Mouse (Mus musculus): ENCODE results near the gene Tgoln1. TPM values are rescaled to one million over a fixed set of nuclear protein-coding genes. Genes with fewer than 3 reads are reported as not detected.

The Tgoln1 gene
- total and polyA plus RNA-seq, 2 experiments from 2014 or later: 34.2 to 39.2 TPM

DNA sequence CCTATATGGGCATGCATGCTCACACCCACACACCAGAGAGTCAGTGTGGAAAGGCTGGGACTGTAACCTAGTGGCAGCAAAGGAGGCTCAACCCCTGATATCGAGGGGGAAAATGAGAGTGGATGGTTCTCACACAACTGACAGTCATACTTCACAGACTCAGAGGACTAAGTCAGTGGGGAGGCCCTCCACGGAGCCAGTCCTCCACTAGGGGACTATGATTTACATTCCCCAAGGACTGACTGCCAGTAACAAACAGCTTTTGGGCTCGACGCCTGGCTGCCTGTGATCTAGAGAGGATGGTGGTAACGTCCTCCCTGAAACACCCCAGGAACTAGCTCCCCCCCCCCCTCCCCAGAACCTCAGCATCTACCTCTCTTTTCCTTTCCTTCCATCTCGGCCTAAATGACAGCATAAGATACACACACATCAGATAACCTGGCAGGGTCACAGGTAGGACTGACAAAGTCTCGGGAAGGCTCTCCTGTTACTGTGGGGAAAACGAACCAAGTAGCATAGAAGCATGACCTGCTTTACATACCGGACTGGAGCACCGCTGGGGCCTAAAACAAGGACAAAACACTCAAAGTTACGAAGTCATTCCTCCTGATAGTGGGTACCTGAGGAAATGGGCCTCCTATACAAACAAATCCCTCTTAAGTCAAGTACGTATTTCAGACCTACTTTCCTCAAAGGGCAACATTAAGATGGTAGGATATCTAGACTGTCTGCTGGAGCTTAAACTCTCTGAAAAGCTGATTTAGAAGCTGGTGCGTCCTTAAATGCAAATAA lies 19.5 kb downstream of the Tgoln1 start:
- WGBS: 41% methylated on average over 13 of the region's 13 CpGs
- Histone ChIP-seq H3K9me3 (ENCODE audit: low read length) (no peaks in the 10 kb centered on the region), H3K27me3 (ENCODE audit: insufficient read depth, low read length) (no peaks in the 10 kb centered on the region), H3K9ac (replicated peaks; ENCODE audit: low read length, poor library complexity, severe bottlenecking) (peak overlapping the region; percentile 61), H3K36me3 (ENCODE audit: insufficient read depth, low read length) (no peaks in the 10 kb centered on the region), H3K4me3 (ENCODE audit: low read depth, low read length) (peak overlapping the region; percentile 65), H3K27ac (ENCODE audit: low read depth, low read length) (peak overlapping the region; percentile 21; the same call in 1 of the 2 replicates), H3K4me2 (ENCODE audit: low read depth, low read length, poor library complexity, severe bottlenecking) (peak overlapping the region; percentile 77), H3K4me1 (ENCODE audit: insufficient read depth, low read length) (0 out of 2 replicates have a peak, but pooled peaks cover 6% of the 10 kb centered on the region)
- ATAC-seq (ENCODE audit: low FRiP score): no peak
- DNase-seq (ENCODE audit: low spot score): peak; percentile 20
- TF ChIP-seq CTCF (IDR thresholded peaks at IDR 0.05): peak; percentile 26

- TF ChIP-seq CTCF (IDR thresholded peaks at IDR 0.05): no peak
- Histone ChIP-seq H3K9ac (replicated peaks; ENCODE audit: low read length, poor library complexity, severe bottlenecking) (no peak overlapping the region), H3K4me2 (ENCODE audit: low read depth, low read length, poor library complexity, severe bottlenecking) (no peak overlapping the region), H3K9me3 (ENCODE audit: low read length) (no peaks in the 10 kb centered on the region), H3K4me3 (ENCODE audit: low read depth, low read length) (no peak overlapping the region), H3K4me1 (ENCODE audit: insufficient read depth, low read length) (0 out of 2 replicates have a peak, but pooled peaks cover 6% of the 10 kb centered on the region), H3K27ac (ENCODE audit: low read depth, low read length) (no peak overlapping the region), H3K36me3 (ENCODE audit: insufficient read depth, low read length) (no peaks in the 10 kb centered on the region), H3K27me3 (ENCODE audit: insufficient read depth, low read length) (no peaks in the 10 kb centered on the region)
- WGBS: 67% methylated on average over 5 of the region's 5 CpGs
- DNase-seq (ENCODE audit: low spot score) (no peak), ATAC-seq (ENCODE audit: low FRiP score) (no peak)
Measured at GRCm38 (mm10) chr6:72593914-72594313, 22.9 kb downstream of the Tgoln1 start.

- no peak for TF ChIP-seq CTCF (IDR thresholded peaks at IDR 0.05)
- H3K4me3 ChIP-seq (ENCODE audit: low read depth, low read length): no peak overlapping the region
- no peak overlapping the region for H3K4me2 ChIP-seq (ENCODE audit: low read depth, low read length, poor library complexity, severe bottlenecking)
- H3K4me1 ChIP-seq (ENCODE audit: insufficient read depth, low read length): 0 out of 2 replicates have a peak, but pooled peaks cover 6% of the 10 kb centered on the region
- H3K9me3 ChIP-seq (ENCODE audit: low read length): no peaks in the 10 kb centered on the region
- ATAC-seq (ENCODE audit: low FRiP score) (no peak), DNase-seq (ENCODE audit: low spot score) (no peak)
- WGBS: 80% methylated on average over 6 of the region's 6 CpGs
- no peaks in the 10 kb centered on the region for H3K36me3 ChIP-seq (ENCODE audit: insufficient read depth, low read length)
- H3K27me3 ChIP-seq (ENCODE audit: insufficient read depth, low read length): no peaks in the 10 kb centered on the region
- no peak overlapping the region for H3K27ac ChIP-seq (ENCODE audit: low read depth, low read length)
- no peak overlapping the region for H3K9ac ChIP-seq (replicated peaks; ENCODE audit: low read length, poor library complexity, severe bottlenecking)
Measured at GRCm38 (mm10) chr6:72593011-72593803, 23.6 kb downstream of the Tgoln1 start.

- ATAC-seq (ENCODE audit: low FRiP score) (no peak), DNase-seq (ENCODE audit: low spot score) (no peak)
- Histone ChIP-seq H3K27ac (ENCODE audit: low read depth, low read length) (no peak overlapping the region), H3K27me3 (ENCODE audit: insufficient read depth, low read length) (no peaks in the 10 kb centered on the region), H3K9me3 (ENCODE audit: low read length) (no peaks in the 10 kb centered on the region), H3K36me3 (ENCODE audit: insufficient read depth, low read length) (peaks cover 8% of the 10 kb centered on the region; the same call in 1 of the 2 replicates), H3K9ac (replicated peaks; ENCODE audit: low read length, poor library complexity, severe bottlenecking) (no peak overlapping the region), H3K4me1 (ENCODE audit: insufficient read depth, low read length) (no peaks in the 10 kb centered on the region), H3K4me2 (ENCODE audit: low read depth, low read length, poor library complexity, severe bottlenecking) (no peak overlapping the region), H3K4me3 (ENCODE audit: low read depth, low read length) (no peak overlapping the region)
- no peak for TF ChIP-seq CTCF (IDR thresholded peaks at IDR 0.05)
Measured at GRCm38 (mm10) chr6:72590111-72590510, 26.7 kb downstream of the Tgoln1 start.

GRCm38 (mm10) chr6:72588307-72588706 lies 28.5 kb downstream of the Tgoln1 start:
- Histone ChIP-seq H3K27me3 (ENCODE audit: insufficient read depth, low read length) (no peaks in the 10 kb centered on the region), H3K9me3 (ENCODE audit: low read length) (no peaks in the 10 kb centered on the region), H3K9ac (replicated peaks; ENCODE audit: low read length, poor library complexity, severe bottlenecking) (no peak overlapping the region), H3K36me3 (ENCODE audit: insufficient read depth, low read length) (peaks cover 13% of the 10 kb centered on the region; the same call in 1 of the 2 replicates), H3K4me1 (ENCODE audit: insufficient read depth, low read length) (no peaks in the 10 kb centered on the region), H3K4me2 (ENCODE audit: low read depth, low read length, poor library complexity, severe bottlenecking) (no peak overlapping the region), H3K4me3 (ENCODE audit: low read depth, low read length) (no peak overlapping the region), H3K27ac (ENCODE audit: low read depth, low read length) (no peak overlapping the region)
- ATAC-seq (ENCODE audit: low FRiP score) (no peak), DNase-seq (ENCODE audit: low spot score) (no peak)
- TF ChIP-seq CTCF (IDR thresholded peaks at IDR 0.05): no peak

DNA sequence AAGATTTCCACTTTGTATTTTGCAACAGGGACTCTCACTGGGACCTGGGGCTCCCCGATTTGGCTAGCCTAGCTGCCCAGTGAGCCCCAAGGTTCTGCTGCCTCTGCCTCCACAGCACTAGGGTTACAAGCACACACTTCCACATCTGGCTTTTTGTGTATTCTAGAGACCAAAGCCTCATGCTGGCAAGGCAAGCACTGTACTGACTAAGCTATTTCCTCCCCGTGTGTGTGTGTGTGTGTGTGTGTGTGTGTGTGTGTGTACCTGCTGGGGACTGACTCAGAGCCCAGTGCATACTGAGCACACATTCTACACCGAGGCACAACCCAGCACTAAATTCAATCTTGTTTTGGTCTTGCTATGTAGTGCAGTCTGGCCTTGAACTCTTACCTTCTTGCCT lies 30.1 kb downstream of the Tgoln1 start:
- no peaks in the 10 kb centered on the region for H3K27me3 ChIP-seq (ENCODE audit: insufficient read depth, low read length)
- no peaks in the 10 kb centered on the region for H3K4me1 ChIP-seq (ENCODE audit: insufficient read depth, low read length)
- H3K4me3 ChIP-seq (ENCODE audit: low read depth, low read length): no peak overlapping the region
- peaks cover 13% of the 10 kb centered on the region; the same call in 1 of the 2 replicates for H3K36me3 ChIP-seq (ENCODE audit: insufficient read depth, low read length)
- H3K4me2 ChIP-seq (ENCODE audit: low read depth, low read length, poor library complexity, severe bottlenecking): no peak overlapping the region
- H3K9ac ChIP-seq (replicated peaks; ENCODE audit: low read length, poor library complexity, severe bottlenecking): no peak overlapping the region
- ATAC-seq (ENCODE audit: low FRiP score) (no peak), DNase-seq (ENCODE audit: low spot score) (no peak)
- H3K9me3 ChIP-seq (ENCODE audit: low read length): no peaks in the 10 kb centered on the region
- 80% methylated on average over 3 of the region's 3 CpGs for WGBS
- no peak for TF ChIP-seq CTCF (IDR thresholded peaks at IDR 0.05)
- no peak overlapping the region for H3K27ac ChIP-seq (ENCODE audit: low read depth, low read length)
